Mouse (Mus musculus) retina, adult 2 months (tissue): Measurements from ENCODE around the gene Trappc4.

Experiments used
- DNase-seq: peaks from one replicate; pipeline ENCODE4 v3.0.0-alpha.2; 2012; ENCODE audit warnings: low read depth, low spot score

Gene Trappc4

GRCm38 (mm10) chr9:44357207-44357606 lies 50.2 kb downstream of the Trappc4 start:
- DNase-seq = no peak
